8 mouse cellular contexts compared by ENCODE assay signal in the genomic region with DNA sequence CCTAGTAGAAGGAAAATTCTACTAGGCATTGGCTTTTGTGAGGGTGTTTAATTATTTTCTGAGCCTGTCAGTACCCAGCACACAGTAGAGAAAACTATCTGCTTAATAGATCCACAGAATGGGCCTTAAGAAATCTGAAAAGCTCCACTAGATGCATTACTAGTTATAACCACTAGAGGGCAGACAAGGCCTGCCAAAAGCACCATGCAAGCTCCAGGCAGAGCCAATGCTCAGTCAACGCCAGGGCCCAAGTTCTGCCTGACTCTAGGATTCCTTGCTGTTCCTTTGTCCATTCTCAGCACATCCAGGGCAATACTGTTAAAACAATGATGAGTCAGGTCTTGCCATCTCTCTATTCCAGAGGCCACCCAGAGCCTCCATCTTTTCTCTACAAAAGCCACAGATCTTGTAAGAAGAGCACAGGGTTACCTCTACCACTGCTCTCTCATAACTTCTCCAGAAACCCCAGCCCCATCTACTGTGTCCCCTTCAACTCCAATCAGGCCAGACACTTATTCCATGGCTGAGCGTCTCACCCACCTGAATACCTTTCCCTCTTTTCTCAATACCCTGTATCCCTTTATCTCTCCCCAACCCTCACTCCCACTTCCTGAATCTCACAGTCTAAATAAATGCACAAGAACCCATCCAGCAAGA.
A peak's percentile ranks its signal among the peaks of the same experiment; 100 is the strongest.
DNase-seq lines count a peak whose midpoint lies in the region; ATAC-seq and TF ChIP-seq lines count a peak whose summit lies in the region.

No protein-coding gene starts in this region.

- no peak overlapping the region for H3K4me3 ChIP-seq in kidney, embryonic 15.5 days (replicated peaks)
- no peak overlapping the region for H3K4me3 ChIP-seq in ES-E14 (ENCODE audit: insufficient read depth in 1 of 2, low read depth in 1 of 2, low read length in 2 of 2, poor library complexity in 1 of 2, severe bottlenecking in 1 of 2)
- no peak overlapping the region for H3K4me3 ChIP-seq in midbrain, embryonic 15.5 days

- H3K9me3 ChIP-seq in kidney, embryonic 15.5 days (replicated peaks): no peaks in the 10 kb centered on the region
- H3K9me3 ChIP-seq in ES-E14 (ENCODE audit: control insufficient read depth, insufficient read depth, low read depth, low read length): no peaks in the 10 kb centered on the region
- no peaks in the 10 kb centered on the region for H3K9me3 ChIP-seq in midbrain, embryonic 15.5 days

- peaks cover 44% of the 10 kb centered on the region for H3K27me3 ChIP-seq in kidney, embryonic 15.5 days
- H3K27me3 ChIP-seq in midbrain, embryonic 15.5 days (replicated peaks): no peaks in the 10 kb centered on the region

- H3K27ac ChIP-seq in kidney, embryonic 15.5 days: no peak overlapping the region
- H3K27ac ChIP-seq in ES-E14 (ENCODE audit: insufficient read depth, low read depth, low read length, poor library complexity, severe bottlenecking): no peak overlapping the region
- no peak overlapping the region for H3K27ac ChIP-seq in midbrain, embryonic 15.5 days

- WGBS in kidney, embryonic 15.5 days: 31% methylated on average over 2 of the region's 2 CpGs
- WGBS in midbrain, embryonic 15.5 days: 38% methylated on average over 2 of the region's 2 CpGs

- no peak overlapping the region for H3K4me2 ChIP-seq in kidney, embryonic 15.5 days
- H3K4me2 ChIP-seq in midbrain, embryonic 15.5 days: no peak overlapping the region

- no peak overlapping the region for H3K9ac ChIP-seq in kidney, embryonic 15.5 days
- H3K9ac ChIP-seq in ES-E14 (ENCODE audit: insufficient read depth, low read depth, low read length, poor library complexity, severe bottlenecking): no peak overlapping the region
- H3K9ac ChIP-seq in midbrain, embryonic 15.5 days: no peak overlapping the region

- peak; percentile 18 for DNase-seq in kidney, adult 18-20 months
- peak; percentile 57 for DNase-seq in ES-E14 (ENCODE audit: low read depth, low spot score)
- DNase-seq in cerebellum, adult 8-10 months: peak; percentile 30
- peak; percentile 71 for DNase-seq in forelimb bud, embryonic 11.5 days (ENCODE audit: low read depth, low spot score)
- peak; percentile 34 to 51 for DNase-seq in layer of hippocampus, postnatal 10 days (ENCODE audit: low spot score in 2 of 2)
- DNase-seq in ovary, adult 18-20 months (ENCODE audit: low spot score): no peak

- no peak for ATAC-seq in kidney, embryonic 15.5 days (replicated peaks; ENCODE audit: low FRiP score)
- peak; percentile 80 for ATAC-seq in midbrain, embryonic 15.5 days (replicated peaks)

- in situ Hi-C loops in ES-E14 (cut with MboI; ENCODE audit: low sequenced_read_pairs in 2 of 2, unreplicated experiment in 2 of 2): loop anchor here (5.0 to 25.0 kb wide), 4 partner anchors 162 to 652 kb away; a partner anchor contains a TSS

- no peaks in the 10 kb centered on the region for H3K36me3 ChIP-seq in kidney, embryonic 15.5 days
- H3K36me3 ChIP-seq in ES-E14 (ENCODE audit: control insufficient read depth, insufficient read depth, low read length, poor library complexity, severe bottlenecking): no peaks in the 10 kb centered on the region
- no peaks in the 10 kb centered on the region for H3K36me3 ChIP-seq in midbrain, embryonic 15.5 days (replicated peaks)

- no peaks in the 10 kb centered on the region for H3K4me1 ChIP-seq in kidney, embryonic 15.5 days
- H3K4me1 ChIP-seq in ES-E14 (ENCODE audit: control insufficient read depth in 2 of 2, insufficient read depth in 2 of 2, low read length in 2 of 2, poor library complexity in 1 of 2): no peaks in the 10 kb centered on the region
- H3K4me1 ChIP-seq in midbrain, embryonic 15.5 days: peaks cover 13% of the 10 kb centered on the region

TF ChIP-seq in ES-E14, 5 proteins besides CTCF, POLR2A, EP300 and RAD21:
- TF ChIP-seq ZC3H11A (IDR thresholded peaks at IDR 0.05; ENCODE audit: borderline replicate concordance, low read depth, low read length) (peak; percentile 94), CHD2 (IDR thresholded peaks at IDR 0.05; ENCODE audit: low read depth, low read length) (no peak)
TF ChIP-seq in ES-E14: peak in this region for 1.
